Mouse (Mus musculus) liver, adult 2 months (tissue): ENCODE measurements at regions not wholly inside any gene's neighbourhood (a gene's known extent, or its start where the extent isn't known, plus 50 kb on each side); places are given as distances from the start of the nearest gene placed in this dataset.

Experiments used
- DNase-seq: peaks from one replicate; pipeline ENCODE4 v3.0.0-alpha.2; 2011; ENCODE audit warnings: low read depth, low spot score; ENCODE audit errors: extremely low read depth
- H3K27ac ChIP-seq: fragments of 200-500 bp; replicated peaks from 2 replicates; pipeline ENCODE4 v1.5.1; 2012; ENCODE audit warnings: low read depth, mild to moderate bottlenecking, control low read depth, inconsistent platforms, low read length; ENCODE audit not compliant: insufficient read depth
- H3K27me3 ChIP-seq: fragments of 200-500 bp; 2 replicates; pipeline ENCODE4 v1.6.1; 2012; ENCODE audit warnings: mild to moderate bottlenecking, moderate library complexity, low read length, inconsistent platforms; ENCODE audit not compliant: control insufficient read depth, insufficient read depth
- H3K36me3 ChIP-seq: fragments of 200-500 bp; 2 replicates; pipeline ENCODE4 v1.6.1; 2012; ENCODE audit warnings: low read length, inconsistent platforms; ENCODE audit not compliant: control insufficient read depth, insufficient read depth
- H3K4me1 ChIP-seq: fragments of 200-500 bp; 2 replicates; pipeline ENCODE4 v1.6.1; 2011; ENCODE audit warnings: low read length; ENCODE audit not compliant: control insufficient read depth, insufficient read depth
- H3K4me3 ChIP-seq: fragments of 200-500 bp; 2 replicates; pipeline ENCODE4 v1.5.1; 2011; ENCODE audit warnings: low read depth, mild to moderate bottlenecking, control low read depth, low read length, moderate library complexity; ENCODE audit not compliant: insufficient read depth
- H3K79me2 ChIP-seq: fragments of 200-500 bp; 2 replicates; pipeline ENCODE4 v1.6.1; 2012; ENCODE audit warnings: inconsistent platforms, mild to moderate bottlenecking, low read length, moderate library complexity; ENCODE audit not compliant: control insufficient read depth, insufficient read depth
- H3K9ac ChIP-seq: fragments of 200-500 bp; 2 replicates; pipeline ENCODE4 v1.6.1; 2012; ENCODE audit warnings: low read depth, mild to moderate bottlenecking, control low read depth, inconsistent platforms, low read length
- CTCF ChIP-seq: fragments of 200-500 bp; IDR thresholded peaks from 2 replicates; pipeline ENCODE4 v1.5.1; 2011; ENCODE audit warnings: low read depth, low read length, control low read depth
- POLR2A ChIP-seq: fragments of 200-500 bp; IDR thresholded peaks from 2 replicates; pipeline ENCODE4 v1.6.1; 2011; ENCODE audit warnings: low read length, control low read depth; ENCODE audit not compliant: insufficient read depth; ENCODE audit errors: extremely low read depth
- WGBS: fragments of 180-500 bp; shearing (Covaris S2); methylation state at CpG from one replicate; pipeline ENCODE4 v1.1.7; 2018; 5-methylcytosine and 5-hydroxymethylcytosine counted together

DNA sequence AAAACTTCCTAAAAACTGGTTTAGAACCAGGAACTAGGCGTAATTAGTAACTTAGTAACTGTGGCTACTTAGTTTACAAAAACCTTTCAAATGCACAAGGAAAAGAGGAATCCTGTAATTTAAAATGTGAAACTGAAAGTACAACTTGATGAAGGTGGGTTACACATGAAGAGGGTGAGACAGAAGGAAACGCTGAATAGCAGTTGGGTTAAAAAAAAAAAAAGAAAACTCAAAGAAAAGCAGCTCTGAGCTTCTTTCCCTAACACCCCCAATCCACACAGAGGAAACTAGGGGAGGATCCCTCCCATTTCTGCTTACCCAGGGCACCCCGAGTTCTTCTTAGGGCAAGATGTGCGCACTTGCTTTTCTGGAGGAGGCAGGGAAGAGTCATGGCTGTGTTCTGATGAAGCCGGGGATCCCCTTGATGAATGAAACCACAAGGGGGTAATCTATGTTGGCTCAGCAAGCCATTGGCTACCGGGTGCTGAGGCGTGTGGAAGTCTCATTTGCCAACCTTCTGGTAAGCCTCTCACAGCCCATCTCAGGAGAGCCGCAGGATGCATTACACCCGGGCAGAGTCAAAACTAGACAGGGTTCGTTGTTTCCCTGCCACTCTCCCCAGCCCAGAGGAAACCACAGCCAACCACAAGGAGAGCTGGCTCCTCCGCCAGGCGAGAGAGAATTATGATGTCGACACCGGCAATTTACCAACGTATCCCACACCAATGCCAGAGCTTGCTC, 167.4 kb upstream of the Klf14 start:
- 0 out of 2 replicates have a peak overlapping the region, but pooled peaks have one; percentile 4 for H3K4me3 ChIP-seq
- no peak overlapping the region for H3K9ac ChIP-seq
- H3K36me3 ChIP-seq, result peaks cover 4% of the 10 kb centered on the region; the same call in 1 of the 2 replicates
- no peak for DNase-seq
- TF ChIP-seq POLR2A (no peak), CTCF (no peak)
- peaks cover 38% of the 10 kb centered on the region for H3K4me1 ChIP-seq
- no peaks in the 10 kb centered on the region for H3K27me3 ChIP-seq
- H3K79me2 ChIP-seq, result peaks cover 50% of the 10 kb centered on the region
- WGBS, result 69% methylated on average over 15 of the region's 15 CpGs
- H3K27ac ChIP-seq, result peak overlapping the region; percentile 3; the same call in 1 of the 2 replicates

DNA sequence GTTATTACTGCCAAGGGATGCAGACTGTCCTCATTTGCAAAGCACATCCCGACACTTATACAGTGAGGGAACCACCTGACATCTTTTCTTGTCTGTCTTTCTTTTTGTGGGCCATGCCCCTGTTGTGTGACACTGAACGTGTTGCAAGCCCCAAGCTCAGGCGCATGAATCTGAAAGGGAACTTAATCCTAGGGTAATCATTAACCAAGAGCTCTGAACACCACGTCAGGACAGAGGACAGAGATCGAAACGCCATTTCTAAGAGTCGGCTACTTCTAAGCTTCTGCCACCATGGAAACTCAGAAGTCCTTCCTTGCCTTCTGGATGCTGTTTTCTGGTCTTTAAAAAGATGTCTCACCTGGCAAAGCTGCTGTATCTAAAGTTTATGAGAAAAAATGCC, 170.3 kb upstream of the Klf14 start:
- H3K36me3 ChIP-seq, result peaks cover 13% of the 10 kb centered on the region; the same call in 1 of the 2 replicates
- H3K9ac ChIP-seq, result peak overlapping the region; percentile 50; the same call in 1 of the 2 replicates
- 32% methylated on average over 7 of the region's 7 CpGs for WGBS
- peak overlapping the region; percentile 87 for H3K27ac ChIP-seq
- H3K79me2 ChIP-seq, result peaks cover 40% of the 10 kb centered on the region
- H3K4me3 ChIP-seq, result no peak overlapping the region
- peaks cover 36% of the 10 kb centered on the region for H3K4me1 ChIP-seq
- H3K27me3 ChIP-seq, result no peaks in the 10 kb centered on the region
- TF ChIP-seq POLR2A (no peak), CTCF (no peak)
- peak; percentile 98 for DNase-seq

DNA sequence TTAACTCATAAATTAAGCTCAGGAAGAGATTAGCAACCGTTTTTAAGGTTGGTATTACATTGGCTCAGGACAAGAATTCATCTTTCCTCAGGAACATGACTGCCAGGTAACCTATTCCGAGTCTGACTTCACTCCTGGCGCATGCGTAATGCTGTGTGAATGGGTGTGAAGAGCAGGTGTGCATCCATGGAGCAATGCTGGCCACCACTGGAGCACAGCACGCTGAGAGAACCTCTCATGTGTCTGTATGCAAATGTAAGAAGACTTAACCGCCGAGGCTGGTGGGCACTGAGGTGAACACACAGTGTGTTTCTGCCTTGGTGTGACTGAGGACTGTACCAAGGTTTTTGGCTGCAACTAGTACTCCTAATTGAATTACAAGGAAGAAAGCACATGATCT, 171.1 kb upstream of the Klf14 start:
- peak overlapping the region; percentile 55 for H3K27ac ChIP-seq
- no peak overlapping the region for H3K4me3 ChIP-seq

DNA sequence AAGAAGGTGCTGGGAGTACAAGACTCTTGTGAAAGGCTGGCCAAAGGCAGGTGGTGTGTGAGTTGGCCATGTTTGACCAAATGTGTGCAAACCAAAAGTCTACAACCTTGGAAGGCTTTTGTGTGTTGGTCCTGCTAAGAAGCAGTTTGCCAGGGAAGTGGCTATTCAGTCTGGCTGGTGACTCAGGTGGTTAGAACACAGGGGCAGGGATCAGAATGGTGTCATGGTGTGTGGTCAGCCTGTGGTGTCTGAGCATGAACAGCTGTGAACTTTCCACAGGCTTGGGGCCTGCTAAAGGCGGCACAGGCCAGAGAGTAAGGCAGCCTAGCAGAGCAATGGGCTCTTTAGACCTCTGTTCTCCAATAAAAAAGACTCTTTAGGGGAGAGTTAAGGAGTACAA, 171.6 kb upstream of the Klf14 start:
- TF ChIP-seq CTCF, result no peak
- TF ChIP-seq POLR2A, result no peak
- WGBS, result 94% methylated on average over 1 of the region's 1 CpGs
- H3K27ac ChIP-seq, result peak overlapping the region; percentile 55
- H3K9ac ChIP-seq, result no peak overlapping the region
- H3K4me3 ChIP-seq, result no peak overlapping the region
- peaks cover 36% of the 10 kb centered on the region for H3K79me2 ChIP-seq
- peak; percentile 67 for DNase-seq
- peaks cover 11% of the 10 kb centered on the region; the same call in 1 of the 2 replicates for H3K36me3 ChIP-seq
- no peaks in the 10 kb centered on the region for H3K27me3 ChIP-seq
- H3K4me1 ChIP-seq, result peaks cover 45% of the 10 kb centered on the region

More for the DNA sequence above, 171.1 kb upstream of the Klf14 start:
- DNase-seq, result no peak
- Histone ChIP-seq H3K36me3 (peaks cover 11% of the 10 kb centered on the region; the same call in 1 of the 2 replicates), H3K27me3 (no peaks in the 10 kb centered on the region), H3K79me2 (peaks cover 39% of the 10 kb centered on the region), H3K9ac (no peak overlapping the region), H3K4me1 (peaks cover 39% of the 10 kb centered on the region)
- TF ChIP-seq POLR2A (no peak), CTCF (no peak)
- WGBS, result 63% methylated on average over 7 of the region's 7 CpGs

DNA sequence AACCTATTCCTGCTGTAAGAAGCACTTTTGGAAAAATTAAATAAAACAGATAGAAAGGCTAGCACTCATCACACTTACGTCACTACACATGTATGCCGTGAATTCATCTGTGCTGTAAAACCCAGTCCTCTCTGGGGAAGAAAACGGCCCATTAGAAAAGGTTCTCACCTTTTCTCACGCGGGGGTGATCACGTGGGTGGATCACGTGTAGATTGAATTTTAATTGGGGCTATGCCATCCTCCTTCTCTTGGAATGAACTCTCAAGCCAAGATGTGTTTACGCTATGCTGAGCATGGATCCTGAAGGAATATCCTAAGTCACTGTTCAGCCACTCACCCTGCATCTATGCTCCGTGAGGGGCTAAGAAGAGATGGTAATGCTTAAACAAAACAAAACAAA, 172.8 kb upstream of the Klf14 start:
- Histone ChIP-seq H3K4me1 (peaks cover 55% of the 10 kb centered on the region), H3K27me3 (no peaks in the 10 kb centered on the region), H3K36me3 (peaks cover 11% of the 10 kb centered on the region; the same call in 1 of the 2 replicates), H3K4me3 (no peak overlapping the region), H3K9ac (no peak overlapping the region), H3K27ac (no peak overlapping the region), H3K79me2 (peaks cover 37% of the 10 kb centered on the region)
- DNase-seq, result no peak
- 92% methylated on average over 9 of the region's 9 CpGs for WGBS
- TF ChIP-seq POLR2A (no peak), CTCF (no peak)
